Mouse (Mus musculus): ENCODE measurements at regions not wholly inside any gene's neighbourhood (a gene's known extent, or its start where the extent isn't known, plus 50 kb on each side); places are given as distances from the start of the nearest gene placed in this dataset.

DNA sequence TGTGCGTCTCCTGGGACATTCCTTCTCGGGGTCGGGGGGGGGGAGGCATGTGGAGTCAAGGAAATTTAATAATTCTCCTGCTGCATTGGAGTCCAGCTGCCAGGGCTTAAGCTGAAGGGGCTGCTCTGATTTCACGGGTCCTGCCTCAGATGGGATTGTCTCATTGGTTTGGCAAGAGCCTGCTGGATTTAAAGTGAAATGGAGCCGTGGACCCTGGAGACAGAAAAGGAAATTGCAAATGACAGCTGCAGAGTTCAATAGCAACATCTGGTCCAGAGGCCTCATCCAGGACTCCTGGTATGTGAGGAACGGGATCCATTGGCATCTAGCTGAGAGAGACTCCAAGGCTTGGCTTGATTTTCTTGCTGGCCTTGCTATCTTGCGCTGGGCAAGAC, 60.5 kb upstream of the Tmpo start:
- no peak overlapping the region for H3K4me3 ChIP-seq (replicated peaks; ENCODE audit: low read length)
- no peak overlapping the region for H3K9ac ChIP-seq (replicated peaks; ENCODE audit: low read depth, low read length)
- no peak for ATAC-seq
- no peak overlapping the region for H3K27ac ChIP-seq (ENCODE audit: low read length)
- H3K9me3 ChIP-seq (ENCODE audit: control insufficient read depth, low read length): no peaks in the 10 kb centered on the region
- no peaks in the 10 kb centered on the region for H3K27me3 ChIP-seq (replicated peaks; ENCODE audit: control insufficient read depth, insufficient read depth, low read length)
- peaks cover 15% of the 10 kb centered on the region for H3K4me1 ChIP-seq (replicated peaks; ENCODE audit: control insufficient read depth, insufficient read depth, low read length)
- no peak overlapping the region for H3K4me2 ChIP-seq (ENCODE audit: low read length)
- WGBS: 48% methylated on average over 7 of the region's 7 CpGs
- H3K36me3 ChIP-seq (ENCODE audit: control insufficient read depth, insufficient read depth): no peaks in the 10 kb centered on the region

GRCm38 (mm10) chr10:91240856-91241610, 59.9 kb upstream of the Tmpo start:
- Histone ChIP-seq H3K9me3 (ENCODE audit: control insufficient read depth, low read length) (no peaks in the 10 kb centered on the region), H3K27me3 (replicated peaks; ENCODE audit: control insufficient read depth, insufficient read depth, low read length) (no peaks in the 10 kb centered on the region), H3K9ac (replicated peaks; ENCODE audit: low read depth, low read length) (no peak overlapping the region), H3K36me3 (ENCODE audit: control insufficient read depth, insufficient read depth) (no peaks in the 10 kb centered on the region), H3K4me2 (ENCODE audit: low read length) (no peak overlapping the region), H3K4me3 (replicated peaks; ENCODE audit: low read length) (no peak overlapping the region), H3K4me1 (replicated peaks; ENCODE audit: control insufficient read depth, insufficient read depth, low read length) (peaks cover 15% of the 10 kb centered on the region), H3K27ac (ENCODE audit: low read length) (no peak overlapping the region)
- ATAC-seq: peak; percentile 65; the same call in 1 of the 2 replicates
- 46% methylated on average over 10 of the region's 10 CpGs for WGBS

DNA sequence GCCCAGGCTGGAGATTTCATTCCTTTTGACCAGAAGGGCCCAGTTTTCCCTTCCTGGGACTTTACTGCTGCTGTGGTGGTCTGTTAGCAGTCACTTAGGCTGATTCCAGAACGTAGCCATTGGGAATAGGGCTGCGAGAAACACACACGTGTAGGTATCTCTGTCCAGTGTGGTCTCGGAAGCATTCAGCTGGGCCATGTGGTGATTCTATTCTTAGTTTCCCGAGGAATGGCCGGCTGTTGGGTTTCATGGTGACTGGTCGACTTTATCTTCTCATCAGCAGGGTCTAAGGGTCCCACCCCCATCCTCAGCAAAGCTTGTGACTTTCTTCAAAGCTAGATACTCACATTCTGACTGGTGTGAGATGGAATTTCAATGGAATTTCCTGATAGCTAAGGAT, 59.2 kb upstream of the Tmpo start:
- WGBS: 90% methylated on average over 7 of the region's 7 CpGs
- Histone ChIP-seq H3K4me1 (replicated peaks; ENCODE audit: control insufficient read depth, insufficient read depth, low read length) (peaks cover 15% of the 10 kb centered on the region), H3K9me3 (ENCODE audit: control insufficient read depth, low read length) (no peaks in the 10 kb centered on the region), H3K27ac (ENCODE audit: low read length) (no peak overlapping the region), H3K36me3 (ENCODE audit: control insufficient read depth, insufficient read depth) (no peaks in the 10 kb centered on the region), H3K4me3 (replicated peaks; ENCODE audit: low read length) (no peak overlapping the region), H3K27me3 (replicated peaks; ENCODE audit: control insufficient read depth, insufficient read depth, low read length) (no peaks in the 10 kb centered on the region), H3K9ac (replicated peaks; ENCODE audit: low read depth, low read length) (no peak overlapping the region), H3K4me2 (ENCODE audit: low read length) (no peak overlapping the region)
- no peak for ATAC-seq

GRCm38 (mm10) chr10:91236844-91237243, 55.7 kb upstream of the Tmpo start:
- peak; percentile 47; the same call in 1 of the 2 replicates for ATAC-seq

DNA sequence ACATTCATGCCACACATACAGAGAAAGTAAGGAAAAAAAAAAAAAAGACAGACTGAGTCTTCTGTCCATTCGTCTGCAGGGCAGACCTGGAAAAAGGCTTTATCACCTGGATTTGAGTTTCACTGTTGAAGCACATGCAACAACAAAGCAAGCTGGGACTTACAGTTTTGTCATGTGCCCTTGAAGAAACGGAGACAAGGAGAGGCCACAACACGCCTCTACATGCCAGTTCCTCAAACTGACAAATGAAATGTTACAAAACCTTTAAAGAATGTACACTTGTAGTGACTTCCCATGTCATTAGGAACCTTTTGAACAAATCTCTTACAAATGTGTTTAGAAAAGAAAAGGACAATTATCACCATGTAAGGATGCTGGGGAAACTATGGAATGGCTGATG, 53.6 kb upstream of the Tmpo start:
- H3K9ac ChIP-seq (replicated peaks; ENCODE audit: low read depth, low read length): no peak overlapping the region
- no peak overlapping the region for H3K27ac ChIP-seq (ENCODE audit: low read length)
- no peak overlapping the region for H3K4me3 ChIP-seq (replicated peaks; ENCODE audit: low read length)
- H3K4me2 ChIP-seq (ENCODE audit: low read length): no peak overlapping the region
- peaks cover 7% of the 10 kb centered on the region for H3K4me1 ChIP-seq (replicated peaks; ENCODE audit: control insufficient read depth, insufficient read depth, low read length)
- no peaks in the 10 kb centered on the region for H3K36me3 ChIP-seq (ENCODE audit: control insufficient read depth, insufficient read depth)
- H3K9me3 ChIP-seq (ENCODE audit: control insufficient read depth, low read length): no peaks in the 10 kb centered on the region
- ATAC-seq: no peak
- 82% methylated on average over 3 of the region's 3 CpGs for WGBS
- no peaks in the 10 kb centered on the region for H3K27me3 ChIP-seq (replicated peaks; ENCODE audit: control insufficient read depth, insufficient read depth, low read length)

More at GRCm38 (mm10) chr10:91236844-91237243, 55.7 kb upstream of the Tmpo start:
- no peaks in the 10 kb centered on the region for H3K9me3 ChIP-seq (ENCODE audit: control insufficient read depth, low read length)
- no peak overlapping the region for H3K4me2 ChIP-seq (ENCODE audit: low read length)
- no peak overlapping the region for H3K9ac ChIP-seq (replicated peaks; ENCODE audit: low read depth, low read length)
- H3K27me3 ChIP-seq (replicated peaks; ENCODE audit: control insufficient read depth, insufficient read depth, low read length): no peaks in the 10 kb centered on the region
- no peak overlapping the region for H3K27ac ChIP-seq (ENCODE audit: low read length)
- 17% methylated on average over 7 of the region's 7 CpGs for WGBS
- H3K4me3 ChIP-seq (replicated peaks; ENCODE audit: low read length): no peak overlapping the region
- H3K36me3 ChIP-seq (ENCODE audit: control insufficient read depth, insufficient read depth): no peaks in the 10 kb centered on the region
- peaks cover 15% of the 10 kb centered on the region for H3K4me1 ChIP-seq (replicated peaks; ENCODE audit: control insufficient read depth, insufficient read depth, low read length)

All from forebrain, embryonic 16.5 days (tissue).